8 mouse cellular contexts compared by ENCODE assay signal in the genomic region with DNA sequence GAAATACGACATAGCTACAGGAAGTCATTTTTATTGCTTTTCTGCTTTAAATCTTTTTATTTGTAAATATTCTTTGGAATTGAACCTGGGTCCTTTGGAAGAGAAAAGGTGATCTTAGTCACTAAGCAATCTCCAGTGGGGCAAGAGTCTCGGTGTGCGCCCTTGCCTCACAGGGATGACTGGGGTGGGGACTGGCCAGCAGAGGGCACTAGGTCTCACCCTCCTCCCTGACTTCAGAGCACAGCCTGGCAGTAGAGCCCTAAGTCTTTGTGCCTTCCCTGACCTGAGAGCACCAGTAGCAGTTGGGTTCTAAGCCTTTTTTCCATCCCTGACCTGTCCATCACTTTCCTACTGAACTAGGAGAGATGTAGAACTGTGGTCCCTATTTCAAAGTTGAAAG.
DNase-seq lines count a peak whose midpoint lies in the region; ATAC-seq lines count a peak whose summit lies in the region.

No protein-coding gene starts in this region.

- no peak overlapping the region for H3K27ac ChIP-seq in forebrain, embryonic 10.5 days
- H3K27ac ChIP-seq in forebrain, embryonic 11.5 days (ENCODE audit: low read depth, low read length) = no peak overlapping the region
- H3K27ac ChIP-seq in limb, embryonic 11.5 days (replicated peaks; ENCODE audit: low read depth, low read length) = no peak overlapping the region

- H3K9ac ChIP-seq in forebrain, embryonic 11.5 days (ENCODE audit: low read length) = no peak overlapping the region
- H3K9ac ChIP-seq in limb, embryonic 11.5 days (ENCODE audit: low read length) = no peak overlapping the region

- no peak overlapping the region for H3K4me3 ChIP-seq in forebrain, embryonic 10.5 days
- H3K4me3 ChIP-seq in forebrain, embryonic 11.5 days (ENCODE audit: low read depth, low read length) = no peak overlapping the region
- H3K4me3 ChIP-seq in limb, embryonic 11.5 days (ENCODE audit: low read depth, low read length) = no peak overlapping the region

- H3K9me3 ChIP-seq in forebrain, embryonic 10.5 days = no peaks in the 10 kb centered on the region
- H3K9me3 ChIP-seq in forebrain, embryonic 11.5 days (ENCODE audit: control insufficient read depth, low read length) = no peaks in the 10 kb centered on the region
- no peaks in the 10 kb centered on the region for H3K9me3 ChIP-seq in limb, embryonic 11.5 days (ENCODE audit: control insufficient read depth, low read length)

- WGBS in forebrain, embryonic 10.5 days = 72% methylated on average over 3 of the region's 3 CpGs
- 76% methylated on average over 3 of the region's 3 CpGs for WGBS in forebrain, embryonic 11.5 days
- WGBS in limb, embryonic 11.5 days = 79% methylated on average over 3 of the region's 3 CpGs

- peaks cover 87% of the 10 kb centered on the region for H3K27me3 ChIP-seq in forebrain, embryonic 10.5 days (ENCODE audit: poor library complexity, severe bottlenecking)
- peaks cover 2% of the 10 kb centered on the region; the same call in 1 of the 2 replicates for H3K27me3 ChIP-seq in forebrain, embryonic 11.5 days (ENCODE audit: control insufficient read depth, insufficient read depth, low read length)
- 0 out of 2 replicates have a peak, but pooled peaks cover 4% of the 10 kb centered on the region for H3K27me3 ChIP-seq in limb, embryonic 11.5 days (ENCODE audit: control insufficient read depth, insufficient read depth, low read length)

- H3K36me3 ChIP-seq in forebrain, embryonic 10.5 days (replicated peaks) = no peaks in the 10 kb centered on the region
- H3K36me3 ChIP-seq in forebrain, embryonic 11.5 days (ENCODE audit: control insufficient read depth, insufficient read depth, low read length) = no peaks in the 10 kb centered on the region
- no peaks in the 10 kb centered on the region for H3K36me3 ChIP-seq in limb, embryonic 11.5 days (ENCODE audit: control insufficient read depth, insufficient read depth, low read length)

- ATAC-seq in forebrain, embryonic 11.5 days (replicated peaks; ENCODE audit: low FRiP score) = no peak
- no peak for ATAC-seq in limb, embryonic 11.5 days (ENCODE audit: insufficient number of reproducible peaks, low FRiP score, low TSS enrichment, low read depth)
- ATAC-seq in erythroblast, adult 5-6 weeks (replicated peaks; ENCODE audit: low FRiP score, poor library complexity, severe bottlenecking) = no peak
- ATAC-seq in activated CD4-positive, CD25-positive, alpha-beta regulatory T cell, adult 4 months = no peak

- peak; percentile 42 for DNase-seq in forebrain, embryonic 10.5 days (ENCODE audit: extremely low spot score, low spot score)
- DNase-seq in forebrain, embryonic 11.5 days (ENCODE audit: low spot score) = no peak
- DNase-seq in right cerebral cortex, postnatal 4 days = peak; percentile 30
- no peak for DNase-seq in right cerebral cortex, postnatal 36 days (ENCODE audit: low spot score in 2 of 2)
- DNase-seq in embryo, embryonic 10.5 days (ENCODE audit: low spot score) = peak; percentile 57
- peak; percentile 44 for DNase-seq in limb, embryonic 11.5 days (ENCODE audit: low spot score)

- H3K4me2 ChIP-seq in forebrain, embryonic 11.5 days (ENCODE audit: low read depth, low read length, severe bottlenecking) = no peak overlapping the region
- H3K4me2 ChIP-seq in limb, embryonic 11.5 days (ENCODE audit: low read depth, severe bottlenecking) = no peak overlapping the region

- peaks cover 43% of the 10 kb centered on the region for H3K4me1 ChIP-seq in forebrain, embryonic 10.5 days
- no peaks in the 10 kb centered on the region; the same call in 1 of the 2 replicates for H3K4me1 ChIP-seq in forebrain, embryonic 11.5 days (replicated peaks; ENCODE audit: control insufficient read depth, insufficient read depth, low read length)
- H3K4me1 ChIP-seq in limb, embryonic 11.5 days (ENCODE audit: control insufficient read depth, insufficient read depth, low read length) = 0 out of 2 replicates have a peak, but pooled peaks cover 3% of the 10 kb centered on the region

Comparison
In these comparisons a context has a peak if more than half of its experiments do, and no peak if none do; other contexts are left out.
1. DNase-seq: peak in forebrain, embryonic 10.5 days (single experiment), right cerebral cortex, postnatal 4 days (single experiment), embryo, embryonic 10.5 days (single experiment) and limb, embryonic 11.5 days (single experiment); none in forebrain, embryonic 11.5 days (single experiment) and right cerebral cortex, postnatal 36 days (0 of 2).